Mouse (Mus musculus) heart, postnatal 0 days (tissue): ENCODE measurements around the gene Cst3. TPM values are rescaled to one million over a fixed set of nuclear protein-coding genes. Genes with fewer than 3 reads are reported as not detected.

Experiments
- ATAC-seq: fragments of 200-750 bp; cut with Nextera tagmentation; 2 replicates; pipeline ENCODE4 v1.8.0; 2017; ENCODE audit warnings: low read depth, moderate number of reproducible peaks, moderate library complexity; ENCODE audit not compliant: insufficient read depth
- DNase-seq: peaks from one replicate; pipeline ENCODE4 v3.0.0-alpha.2; 2016; ENCODE audit warnings: low spot score
- H3K27ac ChIP-seq: fragments of 300-500 bp; sonication (generic); 2 replicates; pipeline ENCODE4 v1.5.1; 2014; ENCODE audit warnings: low read depth, mild to moderate bottlenecking
- H3K27me3 ChIP-seq: fragments of 300-500 bp; sonication (generic); 2 replicates; pipeline ENCODE4 v1.6.1; 2014; ENCODE audit warnings: low read length, mixed read lengths; ENCODE audit not compliant: control insufficient read depth, insufficient read depth
- H3K36me3 ChIP-seq: fragments of 300-500 bp; sonication (generic); replicated peaks from 2 replicates; pipeline ENCODE4 v1.6.1; 2014; ENCODE audit warnings: low read length, mixed read lengths; ENCODE audit not compliant: control insufficient read depth, insufficient read depth
- H3K4me1 ChIP-seq: fragments of 300-500 bp; sonication (generic); 2 replicates; pipeline ENCODE4 v1.6.1; 2014; ENCODE audit warnings: antibody characterized with exemption; ENCODE audit not compliant: control insufficient read depth, insufficient read depth
- H3K4me2 ChIP-seq: fragments of 300-500 bp; sonication (generic); 2 replicates; pipeline ENCODE4 v1.6.1; 2014; ENCODE audit warnings: low read depth, mild to moderate bottlenecking, low read length, moderate library complexity
- H3K4me3 ChIP-seq: fragments of 300-500 bp; sonication (generic); 2 replicates; pipeline ENCODE4 v1.5.1; 2014; ENCODE audit warnings: low read depth, low read length
- H3K9ac ChIP-seq: fragments of 300-500 bp; sonication (generic); replicated peaks from 2 replicates; pipeline ENCODE4 v1.6.1; 2014; ENCODE audit warnings: low read depth, low read length, mixed read lengths
- H3K9me3 ChIP-seq: fragments of 300-500 bp; sonication (generic); replicated peaks from 2 replicates; pipeline ENCODE4 v1.6.1; 2016; ENCODE audit warnings: low read length; ENCODE audit not compliant: control insufficient read depth
- CTCF ChIP-seq: IDR thresholded peaks from 2 replicates; pipeline ENCODE4 v1.5.1; 2016; ENCODE audit warnings: antibody characterized with exemption, control low read depth, low read depth
- EP300 ChIP-seq: IDR thresholded peaks from 2 replicates; pipeline ENCODE4 v1.6.1; 2016; ENCODE audit warnings: antibody characterized with exemption, low read depth
- WGBS: fragments of 180-500 bp; shearing (Covaris S2); extraction: QIAGEN DNeasy Blood & Tissue Kit; methylation state at CpG from one replicate; pipeline ENCODE4 v1.1.7; 2014; 5-methylcytosine and 5-hydroxymethylcytosine counted together
- polyA plus RNA-seq: library from polyadenylated mRNA; unstranded; fragments of >200 nt; fragmentation: Nextera tagmentation; extraction: Ambion mirVana; gene quantifications from 2 replicates; pipeline ENCODE4 v1.2.1, GENCODE M21; 2015
- total RNA-seq: library from RNA; depleted of rRNA; stranded (reverse); fragments of >200 nt; gene quantifications from 2 replicates; pipeline ENCODE4 v1.2.3, GENCODE M21; 2014; ENCODE audit warnings: low replicate concordance; rRNA removed

Gene Cst3
- 499 and 550 TPM in 2 replicates for total RNA-seq
- polyA plus RNA-seq = 883 and 898 TPM in 2 replicates

DNA sequence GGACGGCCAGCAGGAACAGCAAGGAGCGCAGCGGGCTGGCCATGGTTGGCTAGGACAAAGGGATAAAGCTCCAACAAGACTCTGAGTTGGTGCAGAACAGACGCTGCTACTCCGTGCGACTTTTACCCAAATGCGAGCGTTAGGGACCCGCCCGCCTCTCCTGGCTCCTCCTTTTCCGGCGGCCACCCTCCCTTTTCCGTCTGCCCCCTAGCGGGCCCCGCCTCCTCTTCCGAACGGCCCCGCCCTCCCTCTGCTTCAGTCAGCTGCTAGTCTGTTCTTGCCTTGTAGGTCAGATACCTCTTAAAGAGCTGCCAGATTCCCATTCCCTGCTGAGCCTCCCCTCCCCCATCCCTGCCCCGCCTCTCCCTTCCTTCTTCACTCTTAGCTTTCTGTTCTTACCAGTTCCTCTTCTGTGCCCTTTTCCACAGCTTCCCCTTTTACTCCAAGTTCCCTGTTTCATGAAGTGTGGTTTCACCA lies at the start of gene Cst3:
TSS of gene Cst3 (minus strand) at position 358 of the 477 bp plus-strand sequence.
- H3K4me1 ChIP-seq = peaks cover 60% of the 10 kb centered on the region
- WGBS = under 1% methylated on average over 19 of the region's 19 CpGs
- peaks cover 22% of the 10 kb centered on the region for H3K36me3 ChIP-seq

DNA sequence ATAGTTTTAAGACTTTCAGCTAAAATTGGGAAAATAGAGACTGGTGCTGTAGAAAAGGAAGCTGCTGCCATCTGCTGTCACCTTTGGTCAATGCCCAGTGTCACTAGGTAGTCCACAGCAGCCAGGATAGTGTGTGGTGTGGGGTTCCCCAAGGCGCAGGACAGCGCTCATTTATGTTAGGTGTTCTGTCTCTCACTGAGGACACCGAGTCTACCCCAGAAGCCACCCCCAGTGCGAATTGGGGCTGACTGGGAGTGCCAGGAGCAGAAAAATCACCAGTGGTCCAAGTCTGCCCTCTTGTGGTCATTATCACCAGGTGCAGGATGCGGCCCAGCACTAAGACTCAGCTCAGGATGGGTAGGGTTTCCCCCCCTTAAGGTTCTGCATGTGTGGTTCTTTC lies 26.8 kb upstream of the Cst3 start:
- ATAC-seq = peak; percentile 85
- Histone ChIP-seq H3K27me3 (no peaks in the 10 kb centered on the region), H3K36me3 (no peaks in the 10 kb centered on the region), H3K4me3 (no peak overlapping the region), H3K27ac (no peak overlapping the region), H3K4me1 (no peaks in the 10 kb centered on the region), H3K4me2 (peak overlapping the region; percentile 23; the same call in 1 of the 2 replicates), H3K9me3 (no peaks in the 10 kb centered on the region), H3K9ac (no peak overlapping the region)
- 9% methylated on average over 5 of the region's 5 CpGs for WGBS
- no peak for TF ChIP-seq EP300
- peak; percentile 80 for TF ChIP-seq CTCF
- peak; percentile 31 for DNase-seq

More for the DNA sequence above, at the start of gene Cst3:
- peak; percentile 95 for ATAC-seq
- no peaks in the 10 kb centered on the region for H3K9me3 ChIP-seq
- H3K27me3 ChIP-seq = no peaks in the 10 kb centered on the region
- H3K4me3 ChIP-seq = peak within 1 kb of the TSS; percentile 98
- peak; percentile 97 for DNase-seq
- peak within 1 kb of the TSS; percentile 97 for H3K27ac ChIP-seq
- peak within 1 kb of the TSS; percentile 91 for H3K4me2 ChIP-seq
- peak within 1 kb of the TSS; percentile 91 for H3K9ac ChIP-seq
- TF ChIP-seq CTCF (peak; percentile 43), EP300 (peak; percentile 78; the same call in 1 of the 2 replicates)

DNA sequence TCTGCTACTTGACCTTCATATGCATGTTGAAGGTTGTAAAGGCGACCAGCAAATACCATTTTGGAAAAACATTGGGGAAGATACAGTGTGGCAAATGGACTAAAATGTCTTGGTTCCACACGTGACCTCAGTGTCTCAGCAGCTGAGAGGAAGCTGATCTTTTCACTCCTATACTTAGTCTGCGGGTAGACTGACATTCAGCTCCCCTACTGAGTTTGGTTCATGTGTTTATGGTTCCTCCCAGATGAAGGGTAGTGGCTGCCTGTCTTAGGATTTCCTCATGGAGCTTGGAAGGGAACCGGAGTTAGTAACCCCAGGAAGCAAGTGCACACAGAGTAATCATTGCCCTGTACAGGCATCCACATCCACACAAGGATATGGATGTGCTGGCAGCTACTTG lies 24.8 kb upstream of the Cst3 start:
- Histone ChIP-seq H3K4me2 (no peak overlapping the region), H3K4me3 (no peak overlapping the region), H3K27me3 (no peaks in the 10 kb centered on the region), H3K4me1 (no peaks in the 10 kb centered on the region), H3K9ac (no peak overlapping the region), H3K36me3 (no peaks in the 10 kb centered on the region), H3K27ac (no peak overlapping the region), H3K9me3 (no peaks in the 10 kb centered on the region)
- ATAC-seq = no peak
- 66% methylated on average over 4 of the region's 4 CpGs for WGBS
- TF ChIP-seq CTCF (no peak), EP300 (no peak)
- DNase-seq = no peak

DNA sequence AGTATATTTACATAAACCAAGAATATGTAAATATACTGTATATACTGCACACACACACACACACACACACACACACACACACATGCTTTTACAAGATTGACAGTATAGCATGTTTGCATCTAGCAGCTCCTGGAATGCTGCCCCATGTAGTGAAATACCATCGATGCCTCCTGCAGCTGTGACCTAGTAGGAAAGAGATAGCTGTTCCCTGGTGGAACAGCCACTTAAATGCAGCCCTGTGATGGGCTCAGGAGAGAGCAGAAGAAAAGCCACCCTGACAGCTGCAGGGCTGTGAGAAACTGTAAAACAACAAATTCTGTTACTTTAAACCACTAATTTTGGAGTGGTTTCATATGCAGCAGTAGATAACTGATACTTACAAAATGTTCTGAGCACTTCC lies 20.7 kb upstream of the Cst3 start:
- H3K9ac ChIP-seq = no peak overlapping the region
- no peak overlapping the region for H3K27ac ChIP-seq
- no peak overlapping the region for H3K4me2 ChIP-seq
- no peak for DNase-seq
- WGBS = 25% methylated on average over 1 of the region's 1 CpGs
- H3K27me3 ChIP-seq = no peaks in the 10 kb centered on the region
- H3K9me3 ChIP-seq = no peaks in the 10 kb centered on the region
- no peak for ATAC-seq
- TF ChIP-seq EP300 (no peak), CTCF (no peak)
- no peak overlapping the region for H3K4me3 ChIP-seq
- H3K36me3 ChIP-seq = no peaks in the 10 kb centered on the region
- no peaks in the 10 kb centered on the region for H3K4me1 ChIP-seq

DNA sequence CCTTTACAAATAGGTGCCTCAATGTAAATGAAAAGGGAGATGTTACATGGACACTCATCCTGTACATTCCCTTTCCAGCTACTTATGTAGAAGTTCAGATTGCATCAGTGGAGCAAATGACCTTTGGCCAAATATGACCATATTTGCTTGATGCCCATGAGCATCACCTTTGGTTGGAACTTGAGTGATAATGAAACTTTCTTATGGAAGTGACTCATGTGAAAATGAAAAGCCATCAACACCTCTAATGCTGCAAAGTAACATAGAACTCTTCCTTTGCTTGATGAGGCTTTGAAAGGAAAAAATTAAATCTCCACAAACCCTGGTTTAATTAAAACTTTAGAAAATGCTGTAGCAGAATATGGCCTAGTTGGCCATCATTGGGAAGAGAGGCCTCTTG lies 17.6 kb upstream of the Cst3 start:
- Histone ChIP-seq H3K4me3 (no peak overlapping the region), H3K9me3 (no peaks in the 10 kb centered on the region), H3K36me3 (no peaks in the 10 kb centered on the region), H3K4me2 (no peak overlapping the region), H3K9ac (no peak overlapping the region), H3K27me3 (no peaks in the 10 kb centered on the region), H3K4me1 (peaks cover 13% of the 10 kb centered on the region; the same call in 1 of the 2 replicates), H3K27ac (no peak overlapping the region)
- DNase-seq (no peak), ATAC-seq (no peak)
- no peak for TF ChIP-seq CTCF
